Mouse (Mus musculus): Measurements from ENCODE around the gene Oas1c.

Gene Oas1c

DNA sequence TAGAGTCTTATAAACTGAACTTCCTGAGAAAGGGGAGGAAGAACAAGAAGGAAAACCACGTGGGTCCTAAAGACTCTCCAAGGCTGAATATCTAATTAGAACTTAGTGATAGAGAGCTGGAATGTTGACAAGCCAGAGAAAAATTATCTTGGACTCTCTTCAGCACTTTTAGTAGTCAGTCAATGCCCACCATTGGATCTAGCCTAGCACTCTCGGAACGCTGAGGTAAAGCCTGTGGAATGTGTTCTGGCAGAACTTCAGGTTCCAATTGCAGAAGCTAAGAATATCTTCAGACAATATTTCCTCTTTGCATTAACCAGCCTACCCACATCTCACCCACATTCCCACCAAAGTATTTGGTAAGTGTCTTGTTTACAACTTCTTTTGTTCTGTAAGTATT, 32.4 kb downstream of the Oas1c start:
- DNase-seq = no peak

DNA sequence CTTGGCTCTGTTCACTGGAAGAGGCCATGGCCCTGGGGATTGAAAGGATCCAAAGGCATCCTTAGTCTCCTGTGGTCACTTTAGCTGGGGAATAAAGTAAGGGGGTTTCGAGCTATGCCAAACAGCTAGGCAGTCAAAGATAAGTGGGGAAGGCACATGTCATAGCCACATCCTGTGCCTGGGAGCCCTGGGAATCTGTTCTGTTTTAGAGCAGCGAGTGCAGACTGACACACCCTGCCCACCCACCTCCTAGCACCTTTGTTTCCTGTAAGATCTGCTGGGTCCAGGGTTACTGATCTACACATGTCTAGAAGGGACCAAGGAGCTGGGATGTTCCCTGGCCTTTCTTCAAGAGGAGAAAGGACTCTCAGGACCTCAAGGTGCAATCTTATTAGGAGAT, 33.4 kb downstream of the Oas1c start:
- no peak for DNase-seq

DNA sequence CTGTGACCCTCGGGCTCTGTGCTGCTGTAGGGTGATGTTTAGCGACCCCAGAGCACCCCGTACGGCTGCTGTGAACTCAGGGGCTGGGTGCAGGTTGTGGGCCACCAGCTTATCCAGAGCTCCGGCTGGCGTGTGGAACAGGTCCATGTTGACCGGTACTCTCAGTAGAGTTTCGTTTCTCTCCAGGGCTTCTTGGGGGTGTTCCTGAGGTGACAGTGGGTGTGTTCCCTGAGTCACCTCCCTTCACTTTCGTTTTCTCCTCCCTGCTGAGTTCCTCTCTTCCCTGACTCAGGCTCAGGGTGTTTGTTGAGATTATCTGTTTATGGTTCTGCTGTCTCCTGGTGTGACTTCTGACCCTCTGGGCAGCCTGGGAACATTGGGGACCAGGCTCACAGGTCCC, 34.8 kb downstream of the Oas1c start, which contains the start of gene Oas3:
Gene Oas3 (minus strand): TSS at position 184 of the 400 bp plus-strand sequence.
- no peak for DNase-seq

DNA sequence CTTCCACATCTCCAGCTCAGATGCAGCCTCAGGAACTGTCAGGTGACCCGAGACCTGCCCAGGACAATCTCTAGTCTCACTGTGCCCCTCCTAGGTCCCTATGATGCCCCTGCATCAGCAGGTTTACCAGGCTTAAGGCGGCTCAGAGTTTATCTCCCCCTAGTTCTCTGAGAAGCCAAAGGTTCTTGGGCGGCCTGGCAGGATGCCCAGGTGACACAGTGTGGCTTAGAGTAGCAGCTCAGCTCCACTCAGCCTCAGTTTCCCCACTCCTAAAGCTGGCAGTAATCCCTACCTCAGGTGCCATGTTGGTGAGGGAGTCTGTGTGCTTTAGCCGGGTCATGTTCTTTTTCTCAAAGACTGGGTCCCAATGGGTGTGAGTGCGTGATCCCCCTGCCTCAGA, 35.5 kb downstream of the Oas1c start:
- no peak for DNase-seq

DNA sequence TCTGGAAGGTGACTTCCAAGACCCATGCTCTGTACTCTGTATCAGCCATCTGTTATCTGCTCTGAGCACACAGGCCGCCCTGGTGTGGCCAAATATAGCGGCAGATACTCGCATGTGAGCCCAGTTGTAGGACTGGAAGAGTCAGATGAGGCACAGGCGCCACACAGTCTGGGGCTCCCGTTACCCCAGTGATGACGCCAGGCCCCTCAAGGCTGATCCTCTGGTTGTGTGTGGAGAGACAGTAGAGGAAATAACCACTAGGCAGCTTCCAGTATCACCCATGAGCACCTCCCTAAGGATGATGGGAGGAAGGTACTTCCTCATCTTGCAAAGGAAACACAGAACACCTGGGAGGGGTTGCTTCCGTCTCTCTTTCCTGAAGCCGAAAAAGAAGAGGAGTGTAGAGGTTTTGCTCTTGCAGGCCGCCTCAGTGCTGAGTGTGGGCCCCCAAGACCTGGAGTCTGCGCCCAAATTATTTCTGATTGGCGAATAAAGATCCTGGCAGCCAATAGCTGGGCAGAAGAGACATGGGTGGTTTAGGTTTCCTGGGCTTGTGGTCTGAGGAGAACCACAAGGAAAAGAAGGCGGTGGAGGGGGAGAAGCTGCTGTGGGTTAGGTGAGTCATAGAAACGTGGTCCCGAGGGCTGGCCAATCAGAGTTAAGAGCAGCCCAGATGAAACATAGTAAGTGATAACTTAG, 36.9 kb downstream of the Oas1c start:
- DNase-seq = no peak

GRCm38 (mm10) chr5:120769396-120769795, 42.9 kb downstream of the Oas1c start:
- DNase-seq = no peak

DNA sequence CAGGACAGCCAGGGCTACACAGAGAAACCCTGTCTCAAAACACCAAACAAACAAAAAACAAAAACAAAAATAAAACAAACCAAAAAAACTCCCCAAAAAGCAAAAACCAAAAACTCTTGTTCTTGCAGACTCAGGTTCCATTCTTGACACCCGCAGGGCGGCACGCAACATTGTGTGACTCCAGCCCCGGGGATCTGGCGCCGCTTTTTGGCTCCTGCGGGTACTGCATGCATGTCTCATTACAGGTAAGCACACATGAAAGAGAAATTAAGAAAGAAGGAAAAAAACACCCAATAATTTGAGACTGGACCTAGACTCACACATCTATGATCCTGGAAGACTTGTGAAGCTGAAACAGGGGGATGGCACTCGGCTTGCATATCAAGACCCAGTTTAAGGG, 47.3 kb downstream of the Oas1c start:
- no peak for DNase-seq

DNA sequence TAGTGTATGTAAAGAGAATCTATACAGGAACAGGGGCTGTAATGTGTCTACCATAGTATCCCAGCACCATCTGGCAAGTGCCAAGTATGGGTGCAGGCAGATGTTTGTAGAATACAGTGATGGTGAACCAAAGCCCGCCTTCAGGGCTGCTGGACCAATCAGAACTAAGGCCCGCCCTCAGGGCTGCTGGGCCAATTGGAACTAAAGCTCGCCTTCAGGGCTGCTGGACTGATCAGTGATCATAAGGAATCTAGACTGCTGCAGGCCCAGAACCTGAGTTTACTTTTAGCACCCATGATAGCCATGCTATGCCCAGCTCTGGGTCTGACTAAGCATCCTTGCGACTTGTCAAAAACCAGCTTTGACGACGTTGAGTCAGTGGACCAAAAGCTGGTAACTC, 50.4 kb downstream of the Oas1c start:
- DNase-seq = no peak

GRCm38 (mm10) chr5:120754215-120754614, 58.1 kb downstream of the Oas1c start:
- DNase-seq = no peak

DNA sequence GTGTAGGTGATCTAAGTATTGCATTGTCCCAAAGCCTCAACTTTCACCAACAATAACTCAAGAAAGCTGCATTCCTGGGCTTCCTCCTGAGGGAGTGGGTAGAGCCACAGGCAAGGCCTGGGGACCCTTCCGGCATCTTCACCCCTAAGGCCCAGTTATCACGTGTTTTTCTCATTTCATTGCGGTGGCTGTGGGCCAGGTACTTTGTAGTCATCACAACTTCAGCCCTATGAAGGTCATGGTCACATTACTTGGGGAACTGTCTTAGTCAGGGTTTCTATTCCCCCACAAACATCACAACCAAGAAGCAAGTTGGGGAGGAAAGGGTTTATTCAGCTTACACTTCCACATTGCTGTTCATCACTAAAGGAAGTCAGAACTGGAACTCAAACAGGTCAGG, 59.5 kb downstream of the Oas1c start:
- DNase-seq = no peak

- DNase-seq = no peak
Measured at GRCm38 (mm10) chr5:120751206-120751605, 61.1 kb downstream of the Oas1c start.
